Comparison of ENCODE assay signal across 10 mouse cellular contexts in genomic region chr2:72391024-72391423, GRCm38 (mm10).
A peak's percentile ranks its signal among the peaks of the same experiment; 100 is the strongest.
DNase-seq lines count a peak whose midpoint lies in the region; ATAC-seq lines count a peak whose summit lies in the region.
"Had no signal": no experiment of that assay in that cellular context is flagged by ENCODE, and none has a peak within 500 bp of the region (broad histone marks: within the 10 kb centered on the region; RNA-seq: fewer than 3 reads in every experiment).

No protein-coding gene starts in this region.

- no peak overlapping the region for H3K4me3 ChIP-seq in kidney, embryonic 14.5 days (ENCODE audit: low read length)
- no peak overlapping the region for H3K4me3 ChIP-seq in heart, embryonic 16.5 days (ENCODE audit: low read length)
- no peak overlapping the region for H3K4me3 ChIP-seq in midbrain, embryonic 15.5 days
- no peak overlapping the region for H3K4me3 ChIP-seq in forebrain, embryonic 15.5 days
- H3K4me3 ChIP-seq: liver, embryonic 12.5 days had no signal

- H3K9me3 ChIP-seq in kidney, embryonic 14.5 days (ENCODE audit: control insufficient read depth, low read length) = peaks cover 6% of the 10 kb centered on the region; the same call in 1 of the 2 replicates
- H3K9me3 ChIP-seq in heart, embryonic 16.5 days (replicated peaks; ENCODE audit: control insufficient read depth, low read length) = no peaks in the 10 kb centered on the region
- no peaks in the 10 kb centered on the region for H3K9me3 ChIP-seq in midbrain, embryonic 15.5 days
- no peaks in the 10 kb centered on the region for H3K9me3 ChIP-seq in forebrain, embryonic 15.5 days
- H3K9me3 ChIP-seq: liver, embryonic 12.5 days had no signal

- no peaks in the 10 kb centered on the region for H3K4me1 ChIP-seq in kidney, embryonic 14.5 days (ENCODE audit: control insufficient read depth, insufficient read depth, low read length)
- H3K4me1 ChIP-seq in heart, embryonic 16.5 days (ENCODE audit: control insufficient read depth, insufficient read depth, low read length) = peaks cover 18% of the 10 kb centered on the region
- H3K4me1 ChIP-seq in midbrain, embryonic 15.5 days = peaks cover 8% of the 10 kb centered on the region
- peaks cover 5% of the 10 kb centered on the region for H3K4me1 ChIP-seq in forebrain, embryonic 15.5 days
- H3K4me1 ChIP-seq: liver, embryonic 12.5 days had no signal

- H3K4me2 ChIP-seq in kidney, embryonic 14.5 days (replicated peaks; ENCODE audit: low read depth, low read length) = no peak overlapping the region
- H3K4me2 ChIP-seq in heart, embryonic 16.5 days (ENCODE audit: low read depth, low read length) = peak overlapping the region; percentile 3; the same call in 1 of the 2 replicates
- peak overlapping the region; percentile 27; the same call in 1 of the 2 replicates for H3K4me2 ChIP-seq in midbrain, embryonic 15.5 days
- no peak overlapping the region for H3K4me2 ChIP-seq in forebrain, embryonic 15.5 days (replicated peaks)
- H3K4me2 ChIP-seq: liver, embryonic 12.5 days had no signal

- H3K36me3 ChIP-seq in kidney, embryonic 14.5 days (ENCODE audit: control insufficient read depth, insufficient read depth, low read length) = no peaks in the 10 kb centered on the region
- peaks cover 13% of the 10 kb centered on the region for H3K36me3 ChIP-seq in heart, embryonic 16.5 days (ENCODE audit: control insufficient read depth, insufficient read depth)
- no peaks in the 10 kb centered on the region for H3K36me3 ChIP-seq in midbrain, embryonic 15.5 days (replicated peaks)
- H3K36me3 ChIP-seq in forebrain, embryonic 15.5 days = no peaks in the 10 kb centered on the region

- no peak overlapping the region for H3K9ac ChIP-seq in kidney, embryonic 14.5 days (ENCODE audit: low read depth, low read length)
- no peak overlapping the region for H3K9ac ChIP-seq in heart, embryonic 16.5 days (ENCODE audit: low read length)
- no peak overlapping the region for H3K9ac ChIP-seq in midbrain, embryonic 15.5 days
- no peak overlapping the region for H3K9ac ChIP-seq in forebrain, embryonic 15.5 days (replicated peaks)
- H3K9ac ChIP-seq: liver, embryonic 12.5 days had no signal

- DNase-seq in kidney, adult 11 months = peak; percentile 56
- DNase-seq in kidney, adult 9 months = peak; percentile 43
- DNase-seq: cerebellum, adult 8-10 months; layer of hippocampus, postnatal 36 days had no signal

- ATAC-seq in kidney, embryonic 14.5 days (ENCODE audit: low FRiP score, low TSS enrichment) = no peak
- peak; percentile 47 for ATAC-seq in heart, embryonic 16.5 days (replicated peaks; ENCODE audit: extremely low read depth, insufficient read depth, low FRiP score)
- no peak; the same call in 1 of the 2 replicates for ATAC-seq in midbrain, embryonic 15.5 days (replicated peaks)
- ATAC-seq in granulocyte monocyte progenitor cell, adult 5-6 weeks (replicated peaks; ENCODE audit: poor library complexity, severe bottlenecking) = no peak
- ATAC-seq in forebrain, embryonic 15.5 days (replicated peaks) = no peak
- ATAC-seq: liver, embryonic 12.5 days had no signal

- H3K27ac ChIP-seq in kidney, embryonic 14.5 days (ENCODE audit: low read depth, low read length) = no peak overlapping the region
- H3K27ac ChIP-seq in heart, embryonic 16.5 days (ENCODE audit: low read length) = peak overlapping the region; percentile 86
- H3K27ac ChIP-seq in midbrain, embryonic 15.5 days = no peak overlapping the region
- H3K27ac ChIP-seq in forebrain, embryonic 15.5 days (replicated peaks) = no peak overlapping the region
- H3K27ac ChIP-seq: liver, embryonic 12.5 days had no signal

- H3K27me3 ChIP-seq in kidney, embryonic 14.5 days (ENCODE audit: control insufficient read depth, insufficient read depth, low read length) = no peaks in the 10 kb centered on the region
- H3K27me3 ChIP-seq in heart, embryonic 16.5 days (ENCODE audit: control insufficient read depth, insufficient read depth, low read length) = no peaks in the 10 kb centered on the region
- H3K27me3 ChIP-seq in midbrain, embryonic 15.5 days (replicated peaks) = no peaks in the 10 kb centered on the region
- no peaks in the 10 kb centered on the region for H3K27me3 ChIP-seq in forebrain, embryonic 15.5 days
- H3K27me3 ChIP-seq: liver, embryonic 12.5 days had no signal

- 35% methylated on average over 4 of the region's 4 CpGs for WGBS in kidney, embryonic 14.5 days
- WGBS in heart, embryonic 16.5 days = 30% methylated on average over 4 of the region's 4 CpGs
- 27% methylated on average over 4 of the region's 4 CpGs for WGBS in midbrain, embryonic 15.5 days
- WGBS in forebrain, embryonic 15.5 days = 56% methylated on average over 4 of the region's 4 CpGs

Comparison
In these comparisons a context has a peak if more than half of its experiments do, and no peak if none do; other contexts are left out.
1. H3K4me2 ChIP-seq: peak in heart, embryonic 16.5 days (single experiment) and midbrain, embryonic 15.5 days (single experiment); none in kidney, embryonic 14.5 days (single experiment) and forebrain, embryonic 15.5 days (single experiment).